In genomic region chr1:97588561-97588960, GRCm38 (mm10) we compare ENCODE assay signal across 21 mouse cellular contexts.
A peak's percentile ranks its signal among the peaks of the same experiment; 100 is the strongest.
DNase-seq lines count a peak whose midpoint lies in the region; ATAC-seq and TF ChIP-seq lines count a peak whose summit lies in the region.
"Had no signal": no experiment of that assay in that cellular context is flagged by ENCODE, and none has a peak within 500 bp of the region (broad histone marks: within the 10 kb centered on the region; RNA-seq: fewer than 3 reads in every experiment).

No protein-coding gene starts in this region.

- no peaks in the 10 kb centered on the region for H3K9me3 ChIP-seq in embryonic facial prominence, embryonic 11.5 days (replicated peaks; ENCODE audit: control insufficient read depth, low read length)
- no peaks in the 10 kb centered on the region for H3K9me3 ChIP-seq in embryonic facial prominence, embryonic 10.5 days
- H3K9me3 ChIP-seq in kidney, postnatal 0 days (replicated peaks; ENCODE audit: low read length), result no peaks in the 10 kb centered on the region
- H3K9me3 ChIP-seq: G1E; heart, embryonic 15.5 days had no signal

- H3K9ac ChIP-seq in embryonic facial prominence, embryonic 11.5 days (replicated peaks; ENCODE audit: low read length), result no peak overlapping the region
- no peak overlapping the region for H3K9ac ChIP-seq in kidney, postnatal 0 days (ENCODE audit: low read depth, low read length)
- H3K9ac ChIP-seq: forebrain, postnatal 0 days; heart, embryonic 15.5 days; hindbrain, embryonic 14.5 days had no signal

- no peak overlapping the region for H3K4me2 ChIP-seq in embryonic facial prominence, embryonic 11.5 days (ENCODE audit: low read depth, low read length)
- no peak overlapping the region for H3K4me2 ChIP-seq in kidney, postnatal 0 days (ENCODE audit: low read length)
- H3K4me2 ChIP-seq: heart, embryonic 11.5 days; heart, embryonic 15.5 days; hindbrain, embryonic 14.5 days had no signal

- H3K27ac ChIP-seq in embryonic facial prominence, embryonic 11.5 days (replicated peaks; ENCODE audit: low read depth, low read length), result no peak overlapping the region
- no peak overlapping the region; the same call in 1 of the 2 replicates for H3K27ac ChIP-seq in embryonic facial prominence, embryonic 10.5 days (replicated peaks)
- H3K27ac ChIP-seq in kidney, postnatal 0 days, result no peak overlapping the region
- H3K27ac ChIP-seq: heart, adult 2 months; heart, embryonic 15.5 days; hindbrain, embryonic 14.5 days had no signal

- no peaks in the 10 kb centered on the region for H3K27me3 ChIP-seq in embryonic facial prominence, embryonic 11.5 days (ENCODE audit: control insufficient read depth, insufficient read depth, low read length)
- H3K27me3 ChIP-seq in embryonic facial prominence, embryonic 10.5 days (replicated peaks; ENCODE audit: low read depth, poor library complexity, severe bottlenecking), result no peaks in the 10 kb centered on the region
- H3K27me3 ChIP-seq in kidney, postnatal 0 days (ENCODE audit: insufficient read depth, low read length), result no peaks in the 10 kb centered on the region
- H3K27me3 ChIP-seq: heart, embryonic 15.5 days had no signal

- H3K36me3 ChIP-seq in embryonic facial prominence, embryonic 11.5 days (replicated peaks; ENCODE audit: control insufficient read depth, insufficient read depth, low read depth, low read length), result no peaks in the 10 kb centered on the region
- H3K36me3 ChIP-seq in embryonic facial prominence, embryonic 10.5 days (replicated peaks), result no peaks in the 10 kb centered on the region
- H3K36me3 ChIP-seq in kidney, postnatal 0 days (ENCODE audit: insufficient read depth, low read length), result no peaks in the 10 kb centered on the region
- H3K36me3 ChIP-seq: G1E; heart, embryonic 15.5 days had no signal

- DNase-seq in embryonic facial prominence, embryonic 11.5 days (ENCODE audit: low spot score), result peak; percentile 12
- DNase-seq in embryonic facial prominence, embryonic 10.5 days (ENCODE audit: low spot score), result no peak
- DNase-seq in kidney, postnatal 0 days (ENCODE audit: low spot score), result peak; percentile 9
- DNase-seq in kidney, adult 9 months, result no peak
- peak; percentile 9 for DNase-seq in adipocyte (ENCODE audit: low spot score)
- DNase-seq in embryo, embryonic 11 days, result peak; percentile 21
- DNase-seq: adrenal gland, postnatal 10 days; B cell, adult 2 months; cerebellum, adult 11-12 months; cerebellum, adult 9-10 months; cerebellum, postnatal 25 days; forebrain, postnatal 0 days; gastrocnemius, postnatal 14 days; heart, adult 2 months; heart, postnatal 14 days had no signal

- no peak overlapping the region for H3K4me3 ChIP-seq in embryonic facial prominence, embryonic 11.5 days (ENCODE audit: low read depth, low read length)
- H3K4me3 ChIP-seq in embryonic facial prominence, embryonic 10.5 days, result no peak overlapping the region
- no peak overlapping the region for H3K4me3 ChIP-seq in kidney, postnatal 0 days (replicated peaks; ENCODE audit: low read depth, low read length)
- H3K4me3 ChIP-seq: heart, adult 2 months; heart, embryonic 15.5 days had no signal

- ATAC-seq in embryonic facial prominence, embryonic 11.5 days (replicated peaks; ENCODE audit: insufficient number of reproducible peaks, low FRiP score, low TSS enrichment, low read depth), result no peak
- ATAC-seq in kidney, postnatal 0 days (replicated peaks; ENCODE audit: low FRiP score, low read depth), result no peak
- no peak for ATAC-seq in megakaryocyte, adult 5-6 weeks (ENCODE audit: poor library complexity, severe bottlenecking)
- ATAC-seq: CD4-positive, CD25-positive, alpha-beta regulatory T cell, adult 4 months; forebrain, postnatal 0 days had no signal

- TF ChIP-seq CTCF in kidney, postnatal 0 days (IDR thresholded peaks at IDR 0.05; ENCODE audit: low read depth), result no peak

- H3K4me1 ChIP-seq in embryonic facial prominence, embryonic 11.5 days (ENCODE audit: control insufficient read depth, insufficient read depth, low read length), result no peaks in the 10 kb centered on the region
- peaks cover 4% of the 10 kb centered on the region for H3K4me1 ChIP-seq in embryonic facial prominence, embryonic 10.5 days
- no peaks in the 10 kb centered on the region for H3K4me1 ChIP-seq in kidney, postnatal 0 days (replicated peaks; ENCODE audit: insufficient read depth, low read length)
- H3K4me1 ChIP-seq: heart, embryonic 15.5 days had no signal

- WGBS in embryonic facial prominence, embryonic 11.5 days, result 15% methylated on average over 3 of the region's 3 CpGs
- 27% methylated on average over 3 of the region's 3 CpGs for WGBS in embryonic facial prominence, embryonic 10.5 days
- 25% methylated on average over 3 of the region's 3 CpGs for WGBS in kidney, postnatal 0 days

Comparison
In these comparisons a context has a peak if more than half of its experiments do, and no peak if none do; other contexts are left out.
1. DNase-seq: peak in embryonic facial prominence, embryonic 11.5 days (single experiment), kidney, postnatal 0 days (single experiment), adipocyte (single experiment) and embryo, embryonic 11 days (single experiment); none in embryonic facial prominence, embryonic 10.5 days (single experiment) and kidney, adult 9 months (single experiment).